Mouse (Mus musculus): ENCODE data around the gene Prep. TPM values are rescaled to one million over a fixed set of nuclear protein-coding genes. Genes with fewer than 3 reads are reported as not detected.

The Prep gene
- polyA plus RNA-seq, 1 experiment = 5.2 TPM

DNA sequence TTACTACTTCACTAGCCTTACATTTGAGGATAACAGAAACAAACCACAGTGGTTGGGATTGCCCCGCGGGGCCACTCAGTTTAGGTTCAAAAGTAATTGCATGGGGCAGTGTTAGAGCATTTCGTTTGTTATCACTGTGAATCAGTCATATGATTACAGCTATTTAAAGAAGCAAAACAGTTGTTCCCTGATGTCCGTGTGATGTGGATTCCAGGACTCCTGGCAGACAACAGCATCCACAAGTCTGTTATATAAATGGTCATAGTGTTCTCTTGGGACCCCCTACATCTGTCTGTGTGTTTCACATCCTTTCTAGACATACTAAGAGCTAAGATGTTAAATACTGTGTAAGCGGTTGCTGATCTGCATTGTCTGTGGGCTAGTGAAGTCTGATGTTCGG lies 43.0 kb downstream of the Prep start:
- Histone ChIP-seq H3K27ac (ENCODE audit: insufficient read depth, low read length) (no peak overlapping the region), H3K36me3 (ENCODE audit: control insufficient read depth, insufficient read depth, low read length) (peaks cover 7% of the 10 kb centered on the region), H3K4me3 (ENCODE audit: extremely low read depth, insufficient read depth, insufficient read length) (no peak overlapping the region), H3K4me1 (ENCODE audit: control insufficient read depth, insufficient read depth, insufficient read length) (peaks cover 10% of the 10 kb centered on the region), H3K27me3 (ENCODE audit: control insufficient read depth, insufficient read depth, low read length) (no peaks in the 10 kb centered on the region)
- TF ChIP-seq CTCF (IDR thresholded peaks at IDR 0.05; ENCODE audit: extremely low read depth, insufficient read depth, insufficient read length, insufficient replicate concordance) = no peak
- no peak for TF ChIP-seq POLR2A (IDR thresholded peaks at IDR 0.05; ENCODE audit: low read depth, low read length)
- DNase-seq (ENCODE audit: low read depth in 1 of 2, low spot score in 2 of 2) = no peak
- WGBS = 45% methylated on average over 6 of the region's 6 CpGs

DNA sequence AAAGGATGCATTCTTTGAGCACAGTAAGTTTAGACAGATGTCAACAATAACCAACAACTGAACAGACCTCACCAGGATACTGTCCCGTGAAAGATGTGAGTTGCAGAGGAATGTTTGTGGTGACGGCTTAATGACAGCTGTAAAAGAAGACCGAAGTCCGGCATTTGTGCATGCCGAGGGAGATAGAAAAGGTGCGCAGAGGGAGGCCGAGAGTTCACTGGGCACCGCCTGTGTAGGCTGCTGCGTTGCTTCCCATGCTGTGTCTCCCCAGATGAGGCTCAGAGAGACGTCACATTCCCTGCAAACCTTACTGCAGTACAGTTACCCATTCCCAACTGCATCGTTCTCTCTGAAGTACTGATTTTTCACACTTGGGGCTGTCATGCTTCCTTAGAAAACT lies 45.9 kb downstream of the Prep start:
- Histone ChIP-seq H3K36me3 (ENCODE audit: control insufficient read depth, insufficient read depth, low read length) (peaks cover 12% of the 10 kb centered on the region), H3K27ac (ENCODE audit: insufficient read depth, low read length) (no peak overlapping the region), H3K4me1 (ENCODE audit: control insufficient read depth, insufficient read depth, insufficient read length) (0 out of 2 replicates have a peak, but pooled peaks cover under 1% of the 10 kb centered on the region), H3K4me3 (ENCODE audit: extremely low read depth, insufficient read depth, insufficient read length) (no peak overlapping the region), H3K27me3 (ENCODE audit: control insufficient read depth, insufficient read depth, low read length) (no peaks in the 10 kb centered on the region)
- TF ChIP-seq POLR2A (IDR thresholded peaks at IDR 0.05; ENCODE audit: low read depth, low read length) (no peak), CTCF (IDR thresholded peaks at IDR 0.05; ENCODE audit: extremely low read depth, insufficient read depth, insufficient read length, insufficient replicate concordance) (no peak)
- no peak for DNase-seq (ENCODE audit: low read depth in 1 of 2, low spot score in 2 of 2)
- 93% methylated on average over 11 of the region's 11 CpGs for WGBS

DNA sequence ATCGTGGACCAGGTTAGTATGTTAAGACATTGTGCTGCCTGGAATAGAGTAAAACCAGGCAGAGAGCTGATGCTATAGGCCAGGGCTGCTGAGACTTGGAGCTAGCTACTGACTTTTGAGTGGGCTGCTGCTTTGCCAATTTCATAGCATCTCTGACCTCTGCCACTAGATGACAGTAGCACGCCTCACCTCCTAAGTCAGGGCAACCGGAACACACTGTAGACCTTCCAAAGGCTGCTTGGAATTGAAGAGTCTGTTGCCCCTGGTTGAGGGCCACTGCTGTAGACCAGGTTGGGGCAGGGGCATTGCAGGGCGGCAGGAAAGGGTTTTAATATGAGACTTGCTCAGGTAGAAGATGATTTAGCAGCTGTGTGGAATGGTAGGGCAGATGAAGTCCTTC lies 47.5 kb downstream of the Prep start:
- Histone ChIP-seq H3K27me3 (ENCODE audit: control insufficient read depth, insufficient read depth, low read length) (no peaks in the 10 kb centered on the region), H3K4me1 (ENCODE audit: control insufficient read depth, insufficient read depth, insufficient read length) (no peaks in the 10 kb centered on the region), H3K4me3 (ENCODE audit: extremely low read depth, insufficient read depth, insufficient read length) (no peak overlapping the region), H3K27ac (ENCODE audit: insufficient read depth, low read length) (no peak overlapping the region), H3K36me3 (ENCODE audit: control insufficient read depth, insufficient read depth, low read length) (peaks cover 15% of the 10 kb centered on the region)
- no peak for DNase-seq (ENCODE audit: low read depth in 1 of 2, low spot score in 2 of 2)
- no peak for TF ChIP-seq CTCF (IDR thresholded peaks at IDR 0.05; ENCODE audit: extremely low read depth, insufficient read depth, insufficient read length, insufficient replicate concordance)
- TF ChIP-seq POLR2A (IDR thresholded peaks at IDR 0.05; ENCODE audit: low read depth, low read length) = no peak
- 89% methylated on average over 4 of the region's 4 CpGs for WGBS

DNA sequence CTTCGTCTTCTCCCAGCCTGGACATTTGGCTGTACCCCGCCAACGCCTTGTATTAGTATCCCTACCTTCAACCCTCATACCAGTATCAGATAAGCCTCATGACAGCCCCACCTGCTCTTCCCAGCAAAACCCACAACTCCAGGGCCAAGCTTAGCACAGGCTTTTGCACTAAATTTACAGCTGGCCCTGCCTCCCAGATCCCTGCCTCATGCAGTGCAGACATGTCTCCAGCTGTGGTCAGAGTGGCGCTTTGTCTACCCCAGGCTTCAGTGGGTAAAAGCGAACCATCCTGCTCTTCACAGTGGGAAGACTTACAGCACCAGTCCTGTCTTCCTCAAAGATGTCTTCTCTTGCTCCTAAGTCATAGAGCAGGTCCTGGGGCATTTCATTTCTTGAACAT lies 49.8 kb downstream of the Prep start:
- TF ChIP-seq CTCF (IDR thresholded peaks at IDR 0.05; ENCODE audit: extremely low read depth, insufficient read depth, insufficient read length, insufficient replicate concordance) = no peak
- TF ChIP-seq POLR2A (IDR thresholded peaks at IDR 0.05; ENCODE audit: low read depth, low read length) = no peak
- Histone ChIP-seq H3K4me3 (ENCODE audit: extremely low read depth, insufficient read depth, insufficient read length) (no peak overlapping the region), H3K27me3 (ENCODE audit: control insufficient read depth, insufficient read depth, low read length) (no peaks in the 10 kb centered on the region), H3K36me3 (ENCODE audit: control insufficient read depth, insufficient read depth, low read length) (peaks cover 26% of the 10 kb centered on the region), H3K4me1 (ENCODE audit: control insufficient read depth, insufficient read depth, insufficient read length) (no peaks in the 10 kb centered on the region), H3K27ac (ENCODE audit: insufficient read depth, low read length) (no peak overlapping the region)
- DNase-seq (ENCODE audit: low read depth in 1 of 2, low spot score in 2 of 2) = no peak
- 93% methylated on average over 5 of the region's 5 CpGs for WGBS

DNA sequence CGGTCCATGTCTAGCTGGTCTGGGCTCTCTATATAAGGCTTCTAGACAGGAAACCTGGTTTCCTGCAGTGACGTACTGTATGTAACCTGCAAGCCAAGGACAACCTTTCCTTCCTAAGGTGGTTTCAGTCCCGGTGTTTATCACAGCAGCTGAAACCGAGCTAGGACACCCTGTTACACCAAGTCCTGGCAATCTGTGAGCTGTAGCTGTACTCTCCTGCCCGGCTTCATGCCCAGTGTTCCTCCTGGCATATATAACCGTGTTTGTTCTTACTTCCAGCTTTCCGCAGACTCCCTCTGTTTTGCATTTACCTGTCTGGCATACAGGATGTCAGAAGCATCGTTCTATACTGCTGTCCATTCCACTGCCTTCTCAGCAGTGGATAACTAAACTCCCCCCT lies 51.4 kb downstream of the Prep start:
- DNase-seq (ENCODE audit: low read depth in 1 of 2, low spot score in 2 of 2) = no peak
- Histone ChIP-seq H3K27ac (ENCODE audit: insufficient read depth, low read length) (no peak overlapping the region), H3K36me3 (ENCODE audit: control insufficient read depth, insufficient read depth, low read length) (peaks cover 27% of the 10 kb centered on the region), H3K27me3 (ENCODE audit: control insufficient read depth, insufficient read depth, low read length) (no peaks in the 10 kb centered on the region), H3K4me3 (ENCODE audit: extremely low read depth, insufficient read depth, insufficient read length) (no peak overlapping the region), H3K4me1 (ENCODE audit: control insufficient read depth, insufficient read depth, insufficient read length) (no peaks in the 10 kb centered on the region)
- WGBS = 92% methylated on average over 8 of the region's 8 CpGs
- no peak for TF ChIP-seq CTCF (IDR thresholded peaks at IDR 0.05; ENCODE audit: extremely low read depth, insufficient read depth, insufficient read length, insufficient replicate concordance)
- no peak for TF ChIP-seq POLR2A (IDR thresholded peaks at IDR 0.05; ENCODE audit: low read depth, low read length)

DNA sequence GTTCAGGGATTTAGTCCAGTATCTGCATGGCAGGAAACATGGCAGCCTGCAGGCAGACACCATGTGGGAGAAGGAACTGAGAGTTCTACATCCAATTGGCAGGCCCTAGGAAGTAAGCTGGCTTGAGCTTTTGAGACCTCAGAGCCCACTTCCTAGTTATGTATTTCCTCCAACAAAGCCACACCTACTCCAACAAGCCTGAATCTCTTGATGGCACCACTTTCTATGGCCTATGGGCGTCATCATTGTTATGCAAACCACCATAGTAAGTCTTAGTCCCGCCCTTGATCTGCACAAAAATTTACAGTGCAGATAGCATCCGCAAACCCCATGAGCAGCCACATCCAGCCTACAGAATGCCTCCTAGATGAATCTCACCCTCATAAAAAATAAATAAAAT lies 54.6 kb downstream of the Prep start:
- Histone ChIP-seq H3K4me1 (ENCODE audit: control insufficient read depth, insufficient read depth, insufficient read length) (no peaks in the 10 kb centered on the region), H3K36me3 (ENCODE audit: control insufficient read depth, insufficient read depth, low read length) (peaks cover 29% of the 10 kb centered on the region), H3K4me3 (ENCODE audit: extremely low read depth, insufficient read depth, insufficient read length) (no peak overlapping the region), H3K27me3 (ENCODE audit: control insufficient read depth, insufficient read depth, low read length) (no peaks in the 10 kb centered on the region), H3K27ac (ENCODE audit: insufficient read depth, low read length) (no peak overlapping the region)
- no peak for DNase-seq (ENCODE audit: low read depth in 1 of 2, low spot score in 2 of 2)
- no peak for TF ChIP-seq POLR2A (IDR thresholded peaks at IDR 0.05; ENCODE audit: low read depth, low read length)
- TF ChIP-seq CTCF (IDR thresholded peaks at IDR 0.05; ENCODE audit: extremely low read depth, insufficient read depth, insufficient read length, insufficient replicate concordance) = no peak
- WGBS = 92% methylated on average over 3 of the region's 3 CpGs

DNA sequence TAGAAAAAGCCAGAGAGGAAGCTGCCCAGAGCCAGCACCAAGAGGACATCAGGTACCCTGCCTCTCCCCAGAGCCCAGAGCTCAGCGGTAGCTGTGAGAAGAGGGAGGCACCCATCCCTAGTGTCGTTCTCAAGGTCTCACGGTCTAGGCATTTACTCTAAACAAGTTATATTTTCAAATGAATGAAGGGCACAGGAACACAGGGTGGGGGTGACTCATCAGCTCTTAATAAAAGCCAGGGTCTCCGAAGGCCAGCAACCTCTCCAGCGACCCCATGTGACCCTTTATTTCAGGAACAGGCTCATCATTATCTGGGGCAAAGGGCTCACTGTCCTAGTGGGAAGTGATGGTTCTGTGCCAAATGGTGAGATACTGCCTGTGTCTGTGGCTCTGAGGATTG lies 55.5 kb downstream of the Prep start:
- no peak for TF ChIP-seq POLR2A (IDR thresholded peaks at IDR 0.05; ENCODE audit: low read depth, low read length)
- no peak for TF ChIP-seq CTCF (IDR thresholded peaks at IDR 0.05; ENCODE audit: extremely low read depth, insufficient read depth, insufficient read length, insufficient replicate concordance)
- peaks cover 29% of the 10 kb centered on the region for H3K36me3 ChIP-seq (ENCODE audit: control insufficient read depth, insufficient read depth, low read length)
- H3K27me3 ChIP-seq (ENCODE audit: control insufficient read depth, insufficient read depth, low read length) = no peaks in the 10 kb centered on the region
- H3K27ac ChIP-seq (ENCODE audit: insufficient read depth, low read length) = no peak overlapping the region
- H3K4me3 ChIP-seq (ENCODE audit: extremely low read depth, insufficient read depth, insufficient read length) = no peak overlapping the region
- no peaks in the 10 kb centered on the region for H3K4me1 ChIP-seq (ENCODE audit: control insufficient read depth, insufficient read depth, insufficient read length)
- no peak for DNase-seq (ENCODE audit: low read depth in 1 of 2, low spot score in 2 of 2)
- WGBS = 85% methylated on average over 5 of the region's 5 CpGs

Data from spleen, adult 2 months (tissue).